Mouse (Mus musculus) liver, embryonic 13.5 days (tissue): ENCODE measurements at regions not wholly inside any gene's neighbourhood (a gene's known extent, or its start where the extent isn't known, plus 50 kb on each side); places are given as distances from the start of the nearest gene placed in this dataset.
A peak's percentile ranks its signal among the peaks of the same experiment; 100 is the strongest.

ENCODE experiments used
- ATAC-seq: fragments of 200-750 bp; cut with Nextera tagmentation; 2 replicates; pipeline ENCODE4 v1.8.0; 2017; ENCODE audit warnings: low read depth, mild to moderate bottlenecking, moderate number of reproducible peaks, moderate library complexity
- DNase-seq: peaks from one replicate; pipeline ENCODE4 v3.0.0; 2022
- H3K27ac ChIP-seq: fragments of 300-500 bp; sonication (generic); 2 replicates; pipeline ENCODE4 v1.5.1; 2015; ENCODE audit warnings: moderate library complexity, mild to moderate bottlenecking, inconsistent platforms
- H3K27me3 ChIP-seq: fragments of 300-500 bp; sonication (generic); 2 replicates; pipeline ENCODE4 v1.6.1; 2015; ENCODE audit warnings: mild to moderate bottlenecking, inconsistent platforms
- H3K36me3 ChIP-seq: fragments of 300-500 bp; sonication (generic); 2 replicates; pipeline ENCODE4 v1.6.1; 2015; ENCODE audit warnings: mild to moderate bottlenecking, inconsistent platforms
- H3K4me1 ChIP-seq: fragments of 300-500 bp; sonication (generic); replicated peaks from 2 replicates; pipeline ENCODE4 v1.6.1; 2015; ENCODE audit warnings: inconsistent platforms
- H3K4me2 ChIP-seq: fragments of 300-500 bp; sonication (generic); 2 replicates; pipeline ENCODE4 v1.6.1; 2015; ENCODE audit warnings: inconsistent platforms, mild to moderate bottlenecking, moderate library complexity
- H3K4me3 ChIP-seq: fragments of 300-500 bp; sonication (generic); replicated peaks from 2 replicates; pipeline ENCODE4 v1.5.1; 2015; ENCODE audit warnings: mild to moderate bottlenecking, inconsistent platforms
- H3K9ac ChIP-seq: fragments of 300-500 bp; sonication (generic); 2 replicates; pipeline ENCODE4 v1.6.1; 2015; ENCODE audit warnings: mild to moderate bottlenecking, inconsistent platforms
- H3K9me3 ChIP-seq: fragments of 300-500 bp; sonication (generic); replicated peaks from 2 replicates; pipeline ENCODE4 v1.6.1; 2016; ENCODE audit warnings: inconsistent platforms
- WGBS: fragments of 180-500 bp; shearing (Covaris S2); methylation state at CpG from one replicate; pipeline ENCODE4 v1.1.7; 2015; ENCODE audit not compliant: insufficient replicate concordance; 5-methylcytosine and 5-hydroxymethylcytosine counted together

GRCm38 (mm10) chr2:61389622-61390021, 188.8 kb upstream of the Tank start:
- no peak overlapping the region for H3K27ac ChIP-seq
- no peak overlapping the region for H3K4me2 ChIP-seq
- H3K4me1 ChIP-seq: peaks cover 6% of the 10 kb centered on the region
- no peak overlapping the region for H3K9ac ChIP-seq
- no peaks in the 10 kb centered on the region for H3K9me3 ChIP-seq
- ATAC-seq: no peak
- no peak for DNase-seq
- H3K4me3 ChIP-seq: no peak overlapping the region
- H3K36me3 ChIP-seq: no peaks in the 10 kb centered on the region
- H3K27me3 ChIP-seq: no peaks in the 10 kb centered on the region

DNA sequence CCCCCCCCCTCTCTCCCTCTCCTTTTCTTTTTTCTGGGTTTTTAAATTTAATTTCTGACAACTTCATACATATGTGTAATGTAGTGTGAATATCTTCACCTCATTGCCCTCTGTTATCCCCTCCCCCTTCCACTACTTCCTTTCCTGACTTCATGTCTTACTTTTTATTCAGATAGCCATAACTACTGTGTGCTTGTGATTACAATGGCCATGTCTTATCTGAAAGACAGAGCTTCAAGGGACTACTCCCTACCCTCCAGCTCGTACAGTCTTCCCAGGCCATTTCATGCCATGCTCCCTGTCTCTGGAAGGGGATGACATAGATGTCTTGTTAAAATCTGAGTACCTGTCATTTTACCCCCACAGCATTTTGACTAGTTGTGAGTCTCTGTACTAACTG, 189.2 kb upstream of the Tank start:
- 6% methylated on average over 1 of the region's 1 CpGs for WGBS
- no peaks in the 10 kb centered on the region for H3K27me3 ChIP-seq
- no peak overlapping the region for H3K27ac ChIP-seq
- H3K4me2 ChIP-seq: no peak overlapping the region
- no peak for DNase-seq
- H3K36me3 ChIP-seq: no peaks in the 10 kb centered on the region
- no peaks in the 10 kb centered on the region for H3K9me3 ChIP-seq
- H3K4me3 ChIP-seq: no peak overlapping the region
- peak; percentile 64; the same call in 1 of the 2 replicates for ATAC-seq
- peaks cover 6% of the 10 kb centered on the region for H3K4me1 ChIP-seq
- no peak overlapping the region for H3K9ac ChIP-seq

DNA sequence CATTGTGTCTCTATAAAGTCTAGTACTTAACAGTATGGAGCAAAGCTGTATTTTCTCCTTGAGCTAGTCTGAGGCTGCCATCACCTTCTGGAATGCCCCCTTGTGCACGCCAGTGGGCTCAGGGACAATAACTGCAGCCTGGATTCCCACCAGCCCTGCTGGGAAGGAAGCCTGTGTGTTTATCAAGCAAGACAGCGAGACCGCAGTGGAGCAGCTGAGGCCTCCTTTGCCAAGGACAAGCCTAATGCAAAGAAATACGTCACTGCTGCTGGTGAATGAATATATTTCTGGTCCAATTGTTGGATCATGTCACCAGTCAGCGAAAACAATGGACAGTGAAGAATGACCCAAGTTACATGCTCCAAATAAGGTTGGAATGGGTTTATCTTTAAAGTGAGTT, 190.8 kb upstream of the Tank start:
- no peaks in the 10 kb centered on the region for H3K9me3 ChIP-seq
- no peak overlapping the region for H3K9ac ChIP-seq
- no peak overlapping the region for H3K27ac ChIP-seq
- H3K4me3 ChIP-seq: no peak overlapping the region
- no peaks in the 10 kb centered on the region for H3K36me3 ChIP-seq
- DNase-seq (no peak), ATAC-seq (no peak)
- no peak overlapping the region for H3K4me2 ChIP-seq
- H3K27me3 ChIP-seq: no peaks in the 10 kb centered on the region
- peaks cover 6% of the 10 kb centered on the region for H3K4me1 ChIP-seq
- 48% methylated on average over 5 of the region's 5 CpGs for WGBS

DNA sequence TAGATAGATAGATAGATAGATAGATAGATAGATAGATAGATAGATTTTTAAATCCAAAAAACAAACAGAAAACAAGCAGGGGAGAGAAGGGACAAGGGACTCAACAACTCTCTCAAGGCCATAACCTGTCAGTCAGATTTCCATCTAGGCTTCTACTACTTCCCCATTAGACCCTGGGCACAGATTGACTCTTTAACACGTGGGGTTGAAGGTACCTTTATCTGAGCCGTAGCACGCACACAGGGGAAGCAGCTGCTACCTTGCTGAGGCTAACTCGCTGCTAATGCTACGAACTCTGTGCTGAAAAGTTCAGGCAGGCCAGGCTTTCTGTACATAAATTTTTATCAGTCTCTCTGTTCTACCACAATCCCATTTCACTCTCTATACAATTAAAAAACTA, 191.4 kb upstream of the Tank start:
- peaks cover 6% of the 10 kb centered on the region for H3K4me1 ChIP-seq
- no peaks in the 10 kb centered on the region for H3K9me3 ChIP-seq
- no peak overlapping the region for H3K27ac ChIP-seq
- no peak overlapping the region for H3K4me2 ChIP-seq
- no peak overlapping the region for H3K4me3 ChIP-seq
- no peaks in the 10 kb centered on the region for H3K36me3 ChIP-seq
- no peak overlapping the region for H3K9ac ChIP-seq
- no peak for DNase-seq
- no peaks in the 10 kb centered on the region for H3K27me3 ChIP-seq
- WGBS: 18% methylated on average over 5 of the region's 5 CpGs
- no peak for ATAC-seq

DNA sequence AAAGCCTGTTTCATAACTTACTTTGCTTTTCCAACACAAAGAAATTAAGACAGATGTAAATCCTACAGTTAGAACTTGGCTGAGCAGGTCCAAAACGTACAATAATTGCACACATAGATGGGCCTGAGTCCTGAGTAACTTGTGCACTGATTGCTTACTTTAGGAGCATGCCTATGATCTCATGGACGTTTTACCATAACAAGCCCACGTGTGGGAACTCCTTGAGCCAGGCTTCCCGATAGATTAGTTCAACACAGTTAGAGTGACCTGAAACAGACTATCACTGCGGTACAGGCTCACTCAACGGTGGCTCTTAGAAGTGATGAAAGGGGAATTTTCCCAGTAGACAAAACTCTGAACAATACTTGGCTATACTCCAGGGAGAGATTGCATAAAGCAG, 193.9 kb upstream of the Tank start:
- WGBS: 61% methylated on average over 6 of the region's 6 CpGs
- H3K27ac ChIP-seq: no peak overlapping the region
- DNase-seq (no peak), ATAC-seq (no peak)
- H3K4me3 ChIP-seq: no peak overlapping the region
- peaks cover 6% of the 10 kb centered on the region for H3K4me1 ChIP-seq
- H3K9me3 ChIP-seq: no peaks in the 10 kb centered on the region
- H3K27me3 ChIP-seq: no peaks in the 10 kb centered on the region
- no peaks in the 10 kb centered on the region for H3K36me3 ChIP-seq
- H3K4me2 ChIP-seq: no peak overlapping the region
- no peak overlapping the region for H3K9ac ChIP-seq

- Histone ChIP-seq H3K36me3 (no peaks in the 10 kb centered on the region), H3K9ac (no peak overlapping the region), H3K4me3 (no peak overlapping the region), H3K4me2 (no peak overlapping the region), H3K4me1 (0 out of 2 replicates have a peak, but pooled peaks cover 2% of the 10 kb centered on the region), H3K27ac (no peak overlapping the region), H3K9me3 (no peaks in the 10 kb centered on the region), H3K27me3 (no peaks in the 10 kb centered on the region)
- DNase-seq (no peak), ATAC-seq (no peak)
- 69% methylated on average over 1 of the region's 1 CpGs for WGBS
These were observed 194.6 kb upstream of the Tank start for GRCm38 (mm10) chr2:61383744-61384295.

DNA sequence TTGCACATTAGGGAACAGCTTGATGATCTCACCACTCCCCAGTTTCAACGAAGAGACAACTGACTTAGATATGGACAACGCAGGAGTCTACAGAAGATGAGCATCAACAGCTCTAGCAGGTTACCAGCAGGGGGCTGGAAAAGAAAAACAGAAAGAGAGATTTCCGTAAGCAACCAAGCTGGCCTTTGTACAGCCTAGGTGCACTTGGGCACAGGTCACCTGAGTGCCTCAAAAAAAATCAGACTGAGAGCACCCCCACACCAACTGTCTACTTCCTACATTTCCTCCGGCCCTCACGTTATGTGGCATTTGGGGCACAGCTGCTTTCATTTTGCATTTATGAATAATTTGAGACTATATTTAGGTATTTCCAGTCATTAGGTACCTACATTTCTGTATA, 199.3 kb upstream of the Tank start:
- no peaks in the 10 kb centered on the region for H3K36me3 ChIP-seq
- H3K4me1 ChIP-seq: no peaks in the 10 kb centered on the region
- no peak for DNase-seq
- H3K4me3 ChIP-seq: no peak overlapping the region
- no peak overlapping the region for H3K9ac ChIP-seq
- no peak overlapping the region for H3K27ac ChIP-seq
- 57% methylated on average over 5 of the region's 5 CpGs for WGBS
- no peaks in the 10 kb centered on the region for H3K9me3 ChIP-seq
- no peak overlapping the region for H3K4me2 ChIP-seq
- ATAC-seq: no peak
- no peaks in the 10 kb centered on the region for H3K27me3 ChIP-seq

GRCm38 (mm10) chr2:61378297-61378696, 200.1 kb upstream of the Tank start:
- Histone ChIP-seq H3K9ac (no peak overlapping the region), H3K27ac (no peak overlapping the region), H3K4me3 (no peak overlapping the region), H3K27me3 (no peaks in the 10 kb centered on the region), H3K9me3 (no peaks in the 10 kb centered on the region), H3K4me2 (no peak overlapping the region), H3K4me1 (no peaks in the 10 kb centered on the region), H3K36me3 (no peaks in the 10 kb centered on the region)
- ATAC-seq (no peak), DNase-seq (no peak)
- 62% methylated on average over 5 of the region's 5 CpGs for WGBS

DNA sequence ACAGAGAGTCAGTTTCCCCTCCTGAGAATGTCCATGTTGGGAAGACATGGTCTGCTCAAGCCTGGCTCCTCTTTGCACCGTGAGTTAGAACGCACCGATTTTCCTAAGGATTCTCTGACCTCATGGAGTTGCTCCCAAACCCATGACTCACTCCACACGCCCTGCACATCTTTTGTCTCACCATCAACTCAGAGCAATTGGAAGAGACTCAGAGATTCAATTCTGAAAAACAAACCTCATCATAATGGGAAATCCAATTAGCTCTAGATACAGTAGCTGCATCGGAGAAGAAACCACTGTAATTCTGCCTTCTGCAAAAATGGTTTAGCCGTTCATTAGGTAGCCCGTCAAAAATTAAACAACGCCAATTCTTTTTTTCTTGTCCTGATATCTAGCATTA, 200.6 kb upstream of the Tank start:
- Histone ChIP-seq H3K9ac (no peak overlapping the region), H3K4me1 (no peaks in the 10 kb centered on the region), H3K4me2 (no peak overlapping the region), H3K27ac (no peak overlapping the region), H3K27me3 (no peaks in the 10 kb centered on the region), H3K9me3 (no peaks in the 10 kb centered on the region), H3K4me3 (no peak overlapping the region), H3K36me3 (no peaks in the 10 kb centered on the region)
- 74% methylated on average over 8 of the region's 8 CpGs for WGBS
- DNase-seq (no peak), ATAC-seq (no peak)

GRCm38 (mm10) chr2:61362606-61363005, 215.8 kb upstream of the Tank start:
- no peaks in the 10 kb centered on the region for H3K4me1 ChIP-seq
- H3K4me2 ChIP-seq: no peak overlapping the region
- ATAC-seq (no peak), DNase-seq (no peak)
- H3K27me3 ChIP-seq: no peaks in the 10 kb centered on the region
- H3K4me3 ChIP-seq: no peak overlapping the region
- H3K9me3 ChIP-seq: no peaks in the 10 kb centered on the region
- H3K27ac ChIP-seq: no peak overlapping the region
- WGBS: 79% methylated on average over 4 of the region's 4 CpGs
- H3K36me3 ChIP-seq: no peaks in the 10 kb centered on the region
- H3K9ac ChIP-seq: no peak overlapping the region

- Histone ChIP-seq H3K4me1 (no peaks in the 10 kb centered on the region), H3K9me3 (no peaks in the 10 kb centered on the region), H3K9ac (no peak overlapping the region), H3K27me3 (no peaks in the 10 kb centered on the region), H3K27ac (no peak overlapping the region), H3K36me3 (no peaks in the 10 kb centered on the region), H3K4me3 (no peak overlapping the region), H3K4me2 (no peak overlapping the region)
- ATAC-seq (no peak), DNase-seq (no peak)
- 51% methylated on average over 2 of the region's 2 CpGs for WGBS
These were observed 217.0 kb upstream of the Tank start for GRCm38 (mm10) chr2:61361394-61361793.

DNA sequence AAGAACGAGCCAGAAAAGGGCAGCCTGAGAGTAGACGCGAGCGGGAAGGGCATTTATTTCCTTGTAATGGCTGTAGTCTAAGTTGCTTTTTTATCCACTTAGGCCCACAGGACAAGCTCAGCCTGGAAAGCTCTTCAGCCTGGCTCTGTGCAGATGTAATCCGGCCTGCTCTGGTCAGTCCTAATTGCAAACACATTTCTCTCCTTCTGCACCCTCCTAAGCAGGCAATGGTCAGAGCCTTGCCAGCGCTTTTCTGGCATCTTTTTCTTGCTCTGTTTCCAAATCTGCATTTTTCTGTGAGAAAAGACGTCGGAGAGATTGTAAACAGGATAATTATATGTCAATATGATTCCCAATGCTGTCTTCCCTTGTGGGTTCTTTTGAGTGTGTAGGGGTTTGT, 224.3 kb upstream of the Tank start:
- H3K36me3 ChIP-seq: no peaks in the 10 kb centered on the region
- no peak overlapping the region for H3K27ac ChIP-seq
- ATAC-seq: no peak
- H3K27me3 ChIP-seq: no peaks in the 10 kb centered on the region
- no peaks in the 10 kb centered on the region for H3K9me3 ChIP-seq
- H3K9ac ChIP-seq: no peak overlapping the region
- no peak overlapping the region for H3K4me2 ChIP-seq
- no peak for DNase-seq
- H3K4me3 ChIP-seq: no peak overlapping the region
- 69% methylated on average over 8 of the region's 8 CpGs for WGBS
- H3K4me1 ChIP-seq: no peaks in the 10 kb centered on the region
